Mouse (Mus musculus) myocyte (in vitro differentiated cells): ENCODE results near the gene Tsen34. TPM values are rescaled to one million over a fixed set of nuclear protein-coding genes. Genes with fewer than 3 reads are reported as not detected.
A peak's percentile ranks its signal among the peaks of the same experiment; 100 is the strongest.
"Not testable (repeated sequence)": the region's sequence is repeated elsewhere in the genome, so short reads cannot be mapped to it uniquely, and the experiment has no call there.

Experiments
- H3K27me3 ChIP-seq: one replicate; pipeline ENCODE4 v1.6.1; 2011; ENCODE audit not compliant: control insufficient read depth, insufficient read depth, insufficient read length
- H3K36me3 ChIP-seq: one replicate; pipeline ENCODE4 v1.6.1; 2011; ENCODE audit not compliant: control insufficient read depth, insufficient read depth
- H3K4me2 ChIP-seq: one replicate; pipeline ENCODE4 v1.6.1; 2011; ENCODE audit warnings: low read depth, control low read depth
- H3K4me3 ChIP-seq: one replicate; pipeline ENCODE4 v1.5.1; 2011; ENCODE audit warnings: mild to moderate bottlenecking, control low read depth, moderate library complexity
- H3K79me2 ChIP-seq: one replicate; pipeline ENCODE4 v1.6.1; 2011; ENCODE audit not compliant: control insufficient read depth, insufficient read depth
- H3ac ChIP-seq: one replicate; pipeline ENCODE4 v1.6.1; 2011; ENCODE audit not compliant: control insufficient read depth, insufficient read length
- CEBPB ChIP-seq: IDR thresholded peaks from 2 replicates; pipeline ENCODE4 v1.6.1; 2011; ENCODE audit warnings: mild to moderate bottlenecking, moderate library complexity; ENCODE audit not compliant: poor library complexity, insufficient read depth, severe bottlenecking
- E2F4 ChIP-seq: IDR thresholded peaks from one replicate; pipeline ENCODE4 v1.6.1; 2011; ENCODE audit warnings: mild to moderate bottlenecking, control low read depth, moderate library complexity; ENCODE audit not compliant: insufficient read depth
- MAX ChIP-seq: IDR thresholded peaks from one replicate; pipeline ENCODE4 v1.6.1; 2011; ENCODE audit warnings: low read depth, mild to moderate bottlenecking, control low read depth
- MYOD1 ChIP-seq, 3 experiments: IDR thresholded peaks; one replicate each; pipeline ENCODE4 v1.6.1; 2011; ENCODE audit warnings: control low read depth in 2 of 3, low read depth in 2 of 3, mild to moderate bottlenecking in 2 of 3, moderate library complexity in 1 of 3; ENCODE audit not compliant: insufficient read length in 2 of 3, control insufficient read depth in 1 of 3
- MYOG ChIP-seq, 3 experiments: IDR thresholded peaks; one replicate each; pipeline ENCODE4 v1.6.1; 2011; ENCODE audit warnings: control low read depth in 2 of 3, low read depth in 2 of 3, mild to moderate bottlenecking in 2 of 3; ENCODE audit not compliant: insufficient read length in 2 of 3, control insufficient read depth in 1 of 3, insufficient read depth in 1 of 3
- POLR2A ChIP-seq: IDR thresholded peaks from one replicate; pipeline ENCODE4 v1.6.1; 2011; ENCODE audit warnings: low read depth, mild to moderate bottlenecking, control low read depth, moderate library complexity; ENCODE audit not compliant: insufficient read length
- POLR2AphosphoS2 ChIP-seq: IDR thresholded peaks from one replicate; pipeline ENCODE4 v1.6.1; 2011; ENCODE audit warnings: low read depth, control low read depth; ENCODE audit not compliant: insufficient read length
- REST ChIP-seq: IDR thresholded peaks from one replicate; pipeline ENCODE4 v1.6.1; 2011; ENCODE audit warnings: mild to moderate bottlenecking, control low read depth, moderate library complexity; ENCODE audit not compliant: insufficient read depth, insufficient read length
- SRF ChIP-seq: IDR thresholded peaks from one replicate; pipeline ENCODE4 v1.6.1; 2011; ENCODE audit warnings: low read depth; ENCODE audit not compliant: control insufficient read depth, insufficient read length
- TCF12 ChIP-seq: IDR thresholded peaks from one replicate; pipeline ENCODE4 v1.6.1; 2011; ENCODE audit warnings: mild to moderate bottlenecking, control low read depth; ENCODE audit not compliant: poor library complexity, insufficient read depth, severe bottlenecking
- TCF3 ChIP-seq: IDR thresholded peaks from one replicate; pipeline ENCODE4 v1.6.1; 2011; ENCODE audit warnings: low read depth, control low read depth; ENCODE audit not compliant: insufficient read length
- USF1 ChIP-seq: IDR thresholded peaks from one replicate; pipeline ENCODE4 v1.6.1; 2011; ENCODE audit warnings: low read depth, mild to moderate bottlenecking, control low read depth, moderate library complexity
- polyA plus RNA-seq: library from polyadenylated mRNA; unstranded; fragments of >200 nt; fragmentation: generic; extraction: Trizol; gene quantifications from one replicate; pipeline ENCODE4 v1.2.1, GENCODE M21; 2012; ENCODE audit warnings: missing spikeins

The Tsen34 gene
- polyA plus RNA-seq, 1 experiment: 93.9 TPM

DNA sequence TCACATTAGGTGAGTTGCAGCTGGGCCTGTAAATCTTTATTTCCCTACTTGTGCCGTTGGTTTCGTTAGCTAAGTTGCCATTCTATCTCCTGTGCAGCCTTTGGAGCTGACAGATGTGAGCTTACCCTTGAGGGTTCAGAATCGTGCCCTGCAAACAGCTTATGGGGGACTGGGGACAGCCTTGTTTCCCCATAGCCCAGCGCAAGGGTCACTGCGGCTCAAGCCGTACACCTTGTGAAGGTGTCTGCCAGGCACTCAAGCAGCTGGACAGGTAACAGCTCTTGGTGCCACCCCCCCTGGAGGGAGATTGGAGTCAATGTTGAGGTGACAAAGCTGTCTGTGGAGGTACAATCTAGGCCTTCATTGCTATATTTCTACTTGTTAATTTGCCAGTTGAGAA, 13.2 kb downstream of the Tsen34 start:
- TF ChIP-seq USF1 (no peak), REST (no peak), MAX (no peak), POLR2AphosphoS2 (no peak), TCF12 (no peak), TCF3 (no peak), E2F4 (no peak), MYOD1 (IDR thresholded peaks at IDR 0.05; ENCODE audit: control insufficient read depth in 1 of 3, insufficient read length in 2 of 3, low read depth in 2 of 3) (no peak), MYOG (IDR thresholded peaks at IDR 0.05; ENCODE audit: control insufficient read depth in 1 of 3, insufficient read depth in 1 of 3, insufficient read length in 2 of 3, low read depth in 2 of 3) (no peak), POLR2A (no peak), SRF (no peak), CEBPB (no peak)
- peaks cover 18% of the 10 kb centered on the region for H3K36me3 ChIP-seq
- no peaks in the 10 kb centered on the region for H3K27me3 ChIP-seq

DNA sequence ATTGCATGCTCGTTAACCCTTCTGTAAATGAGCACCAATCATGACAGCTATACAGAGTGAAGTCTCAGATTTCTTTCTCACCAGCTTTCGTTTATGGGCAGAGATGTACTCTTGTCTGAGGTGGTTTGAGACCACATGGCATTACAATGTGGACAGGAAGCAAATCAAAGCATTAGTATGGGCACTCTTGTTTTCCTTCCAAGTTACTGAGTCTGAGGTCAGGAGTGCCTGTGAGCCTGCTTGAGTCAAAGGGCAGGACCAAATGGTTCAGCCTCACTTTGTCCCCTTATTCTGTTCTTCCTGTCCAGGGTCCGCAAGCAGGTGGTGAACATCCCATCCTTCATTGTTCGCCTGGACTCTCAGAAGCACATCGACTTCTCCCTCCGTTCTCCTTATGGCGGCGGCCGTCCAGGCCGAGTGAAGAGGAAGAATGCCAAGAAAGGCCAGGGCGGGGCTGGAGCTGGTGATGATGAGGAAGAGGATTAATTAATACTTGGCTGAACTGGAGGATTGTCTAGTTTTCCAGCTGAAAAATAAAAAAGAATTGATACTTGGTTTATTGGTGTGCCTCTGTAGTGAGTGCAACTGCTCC, 13.8 kb downstream of the Tsen34 start:
- Histone ChIP-seq H3K36me3 (peaks cover 18% of the 10 kb centered on the region), H3K27me3 (no peaks in the 10 kb centered on the region), H3ac (no peak overlapping the region), H3K4me2 (peak overlapping the region; percentile 84), H3K79me2 (peaks cover 15% of the 10 kb centered on the region), H3K4me3 (peak overlapping the region; percentile 94)
- TF ChIP-seq POLR2AphosphoS2 (no peak), CEBPB (no peak), TCF12 (no peak), E2F4 (no peak), MYOG (IDR thresholded peaks at IDR 0.05; ENCODE audit: control insufficient read depth in 1 of 3, insufficient read depth in 1 of 3, insufficient read length in 2 of 3, low read depth in 2 of 3) (no peak), TCF3 (no peak), REST (no peak), POLR2A (no peak), USF1 (no peak), SRF (no peak), MYOD1 (IDR thresholded peaks at IDR 0.05; ENCODE audit: control insufficient read depth in 1 of 3, insufficient read length in 2 of 3, low read depth in 2 of 3) (no peak), MAX (no peak)

More for the DNA sequence above, 13.2 kb downstream of the Tsen34 start:
- no peak overlapping the region for H3ac ChIP-seq
- H3K79me2 ChIP-seq: peaks cover 15% of the 10 kb centered on the region
- peak overlapping the region; percentile 84 for H3K4me2 ChIP-seq
- peak overlapping the region; percentile 94 for H3K4me3 ChIP-seq

DNA sequence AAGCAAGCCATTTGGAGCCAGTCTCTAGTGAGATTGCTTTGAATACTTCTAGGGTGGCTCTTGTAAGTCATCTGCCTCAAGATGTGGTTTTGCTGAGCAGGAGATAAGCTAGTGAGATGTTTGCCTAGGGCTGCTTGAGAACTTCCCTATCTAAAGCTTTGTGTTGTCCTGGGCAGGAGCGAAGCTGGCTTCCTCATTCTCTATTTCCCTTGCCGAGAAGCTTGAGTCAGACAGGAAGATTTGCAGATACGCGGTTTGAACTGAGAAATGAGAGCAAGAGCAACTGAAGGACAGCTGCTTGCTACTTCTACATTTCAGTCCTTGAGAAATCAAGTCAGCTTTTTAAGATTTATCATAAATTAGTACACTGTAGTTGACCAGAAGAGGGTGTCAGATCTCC, 14.4 kb downstream of the Tsen34 start:
- H3K36me3 ChIP-seq: peaks cover 18% of the 10 kb centered on the region
- no peak overlapping the region for H3K4me2 ChIP-seq
- H3ac ChIP-seq: no peak overlapping the region
- H3K4me3 ChIP-seq: no peak overlapping the region
- TF ChIP-seq REST (no peak), TCF3 (no peak), USF1 (no peak), POLR2A (no peak), E2F4 (no peak), SRF (no peak), POLR2AphosphoS2 (no peak), TCF12 (no peak), MYOD1 (IDR thresholded peaks at IDR 0.05; ENCODE audit: control insufficient read depth in 1 of 3, insufficient read length in 2 of 3, low read depth in 2 of 3) (no peak), MYOG (IDR thresholded peaks at IDR 0.05; ENCODE audit: control insufficient read depth in 1 of 3, insufficient read depth in 1 of 3, insufficient read length in 2 of 3, low read depth in 2 of 3) (no peak), MAX (no peak), CEBPB (no peak)
- H3K79me2 ChIP-seq: peaks cover 15% of the 10 kb centered on the region
- no peaks in the 10 kb centered on the region for H3K27me3 ChIP-seq

DNA sequence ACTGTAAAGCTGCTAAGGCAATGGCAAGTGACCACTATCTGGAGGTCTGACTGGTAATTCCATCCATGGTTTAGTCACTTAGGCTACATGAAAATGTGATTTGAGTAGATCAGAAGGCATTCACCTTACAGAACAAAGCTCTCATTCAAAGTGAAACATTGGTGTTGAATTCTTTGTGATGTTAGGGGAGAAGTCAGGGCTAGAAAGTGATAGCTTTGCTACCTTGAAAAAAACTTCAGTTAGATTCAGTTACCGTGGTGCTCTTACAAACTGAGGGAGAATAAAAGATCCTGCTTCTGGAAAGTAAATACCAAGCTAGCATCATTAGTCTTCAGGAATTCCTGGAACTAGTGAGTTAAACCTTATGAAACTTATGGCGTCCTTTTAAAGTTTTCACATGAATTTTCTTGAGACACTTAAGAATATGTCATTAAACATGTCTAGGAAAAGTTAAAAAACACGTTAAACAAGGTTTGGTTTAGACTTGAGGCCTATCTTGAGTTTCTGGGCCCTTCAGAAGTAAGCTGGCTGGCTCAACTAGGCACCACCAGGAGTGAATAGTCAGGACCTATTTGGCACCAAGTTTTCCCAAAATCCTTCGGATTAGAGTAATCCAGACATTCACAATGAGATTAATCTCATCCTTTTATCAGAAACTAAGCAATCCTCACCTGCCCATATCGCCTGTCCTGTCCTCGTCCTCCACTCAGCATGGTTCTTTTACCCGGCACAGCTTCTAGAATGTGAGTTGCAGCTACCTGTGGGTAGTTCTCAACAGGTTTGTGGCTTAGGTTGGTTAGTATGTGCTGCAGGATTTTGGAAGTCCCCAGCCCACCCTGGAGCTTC, 15.1 kb downstream of the Tsen34 start:
- Histone ChIP-seq H3K4me2 (no peak overlapping the region), H3K79me2 (peaks cover 15% of the 10 kb centered on the region), H3ac (no peak overlapping the region), H3K27me3 (no peaks in the 10 kb centered on the region), H3K36me3 (peaks cover 18% of the 10 kb centered on the region), H3K4me3 (no peak overlapping the region)
- TF ChIP-seq MYOG (IDR thresholded peaks at IDR 0.05; ENCODE audit: control insufficient read depth in 1 of 3, insufficient read depth in 1 of 3, insufficient read length in 2 of 3, low read depth in 2 of 3) (no peak), POLR2AphosphoS2 (peak; percentile 76), CEBPB (no peak)

DNA sequence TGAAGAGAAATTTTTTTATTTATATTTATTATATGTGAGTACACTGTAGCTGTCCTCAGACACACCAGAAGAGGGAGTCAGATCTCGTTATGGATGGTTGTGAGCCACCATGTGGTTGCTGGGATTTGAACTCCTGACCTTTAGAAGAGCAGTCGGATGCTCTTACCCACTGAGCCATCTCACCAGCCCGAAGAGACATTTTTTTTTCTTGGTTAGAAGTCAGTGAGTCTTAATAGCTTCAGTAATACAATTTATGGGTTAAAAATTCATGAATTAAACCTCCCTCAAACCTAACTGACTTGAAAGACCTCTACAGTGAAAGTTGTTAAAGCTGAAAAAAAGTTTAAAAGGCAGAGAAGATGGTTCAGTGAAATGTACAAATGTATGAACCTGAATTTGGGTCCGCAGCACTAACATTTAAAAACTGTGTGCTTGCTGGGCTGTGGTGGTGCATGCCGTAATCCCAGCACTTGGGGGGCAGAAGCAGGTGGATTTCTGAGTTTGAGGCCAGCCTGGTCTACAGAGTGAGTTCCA, 15.9 kb downstream of the Tsen34 start:
- H3K4me3 ChIP-seq, H3K4me2 ChIP-seq, H3ac ChIP-seq, H3K27me3 ChIP-seq: not testable (repeated sequence)
- peaks cover 18% of the 10 kb centered on the region for H3K36me3 ChIP-seq
- peaks cover 15% of the 10 kb centered on the region for H3K79me2 ChIP-seq
